Mouse (Mus musculus) granulocyte monocyte progenitor cell, adult 5-6 weeks (primary cell): ENCODE measurements around the gene Sirt7. TPM values are rescaled to one million over a fixed set of nuclear protein-coding genes. Genes with fewer than 3 reads are reported as not detected.
A peak's percentile ranks its signal among the peaks of the same experiment; 100 is the strongest.

ENCODE experiments used
- ATAC-seq: replicated peaks from 2 replicates; pipeline ENCODE4 v1.8.0; 2016; ENCODE audit warnings: mild to moderate bottlenecking, moderate TSS enrichment, inconsistent platforms; ENCODE audit not compliant: poor library complexity, severe bottlenecking
- total RNA-seq, 2 experiments: library from RNA; stranded (forward) in 1 of 2; stranded (reverse) in 1 of 2; fragments of 200-712, 200-1000 nt in 1 of 2; fragments of >200 nt in 1 of 2; fragmentation: Nextera tagmentation in 1 of 2; gene quantifications; 2 replicates each; pipeline ENCODE4 v1.2.3; 2014 to 2017

Gene Sirt7
- total RNA-seq, 2 experiments from 2014 or later: 66.1 to 75.0 TPM

DNA sequence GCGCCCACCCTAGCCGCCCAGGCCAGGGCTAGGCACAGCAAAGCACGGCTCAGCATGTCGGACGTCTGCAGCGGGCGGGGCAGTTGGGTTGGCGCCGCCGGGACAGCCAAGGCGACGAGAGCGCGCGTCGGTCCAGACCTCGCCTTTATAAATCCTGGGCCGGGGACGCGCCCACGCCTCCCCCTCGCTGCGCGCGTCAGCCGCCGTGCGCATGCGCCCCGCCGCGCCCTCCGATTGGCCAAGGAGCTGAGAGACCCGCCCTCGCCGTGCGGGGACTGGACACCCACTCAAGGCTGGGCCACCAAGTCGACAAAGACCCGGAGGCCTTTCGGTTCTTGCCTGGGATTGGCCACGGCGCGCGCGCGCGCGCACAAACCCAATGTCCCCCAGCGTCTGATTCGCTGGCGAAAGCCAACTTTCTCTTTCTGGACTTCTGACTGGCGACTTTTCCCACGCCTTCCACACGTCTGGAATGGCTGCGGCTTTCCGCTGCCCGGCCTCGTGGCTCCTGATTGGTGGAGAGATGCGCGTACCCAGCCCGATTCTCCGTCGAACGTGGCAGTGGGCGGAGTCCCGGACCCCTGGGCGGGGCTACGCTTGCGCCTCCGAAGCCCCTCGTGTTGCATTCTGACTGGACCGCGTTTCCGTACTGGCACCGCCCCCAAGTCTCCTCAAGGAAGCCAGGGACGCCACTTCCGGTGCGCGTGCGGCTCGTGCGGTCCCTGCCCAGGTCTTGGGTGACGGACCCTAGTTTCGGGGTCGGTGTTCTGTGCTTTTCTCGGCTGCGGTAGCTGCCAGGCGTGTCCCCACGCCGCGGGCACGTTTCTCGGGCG lies 52.1 kb downstream of the Sirt7 start, which contains the start of gene P4hb:
TSS of gene P4hb (minus strand) at position 502 of the 833 bp plus-strand sequence.
- ATAC-seq: peak; percentile 72

DNA sequence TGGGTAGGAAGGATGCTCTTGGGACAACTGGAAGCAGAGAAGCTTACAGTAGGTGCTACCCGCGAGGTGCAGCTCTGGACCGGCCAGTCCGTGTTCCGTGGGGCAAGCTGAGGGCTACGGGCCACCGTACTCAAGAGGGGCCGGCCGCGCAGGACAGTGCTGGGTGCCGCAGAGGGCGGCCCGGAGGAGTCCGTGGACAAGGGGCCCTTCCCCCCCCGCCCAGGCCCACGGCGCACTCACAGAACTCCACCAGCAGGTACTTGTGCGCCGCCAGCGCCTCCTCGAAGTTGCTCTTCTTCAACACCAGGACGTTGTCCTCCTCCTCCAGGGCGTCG lies 52.7 kb downstream of the Sirt7 start:
- no peak for ATAC-seq

- no peak for ATAC-seq
These were observed 53.2 kb downstream of the Sirt7 start for GRCm38 (mm10) chr11:120571754-120572416.

- ATAC-seq: peak; percentile 36
These were observed 53.9 kb downstream of the Sirt7 start for GRCm38 (mm10) chr11:120571122-120571521.

Other genes with a start within 250 kb of the Sirt7 start
Only the 30 nearest of the 33 such genes appear.
- not detected in 2 replicates for gene Tspan10, start 182.6 kb downstream of the Sirt7 start, total RNA-seq (2014; fragmentation: Nextera tagmentation)
- not detected in 2 replicates for gene Tspan10, start 182.6 kb downstream of the Sirt7 start, total RNA-seq (2017)
- not detected in 2 replicates for gene Pde6g, start 171.7 kb downstream of the Sirt7 start, total RNA-seq (2014; fragmentation: Nextera tagmentation)
- not detected in 2 replicates for gene Pde6g, start 171.7 kb downstream of the Sirt7 start, total RNA-seq (2017)
- 7.9 and 8.6 TPM in 2 replicates for gene Oxld1, start 167.2 kb downstream of the Sirt7 start, total RNA-seq (2014; fragmentation: Nextera tagmentation)
- 12.8 and 19.5 TPM in 2 replicates for gene Oxld1, start 167.2 kb downstream of the Sirt7 start, total RNA-seq (2017)
- 35.6 and 43.0 TPM in 2 replicates for gene Ccdc137, start 167.1 kb downstream of the Sirt7 start, total RNA-seq (2014; fragmentation: Nextera tagmentation)
- 39.4 and 57.7 TPM in 2 replicates for gene Ccdc137, start 167.1 kb downstream of the Sirt7 start, total RNA-seq (2017)
- 11.7 and 15.1 TPM in 2 replicates for gene Arl16, start 157.6 kb downstream of the Sirt7 start, total RNA-seq (2014; fragmentation: Nextera tagmentation)
- gene Arl16, start 157.6 kb downstream of the Sirt7 start, total RNA-seq (2017): 19.2 and 22.4 TPM in 2 replicates
- gene Mrpl12, start 140.6 kb downstream of the Sirt7 start, total RNA-seq (2014; fragmentation: Nextera tagmentation): 113 and 121 TPM in 2 replicates
- gene Mrpl12, start 140.6 kb downstream of the Sirt7 start, total RNA-seq (2017): 131 and 159 TPM in 2 replicates
- 20.6 and 21.3 TPM in 2 replicates for gene Slc25a10, start 133.4 kb downstream of the Sirt7 start, total RNA-seq (2014; fragmentation: Nextera tagmentation)
- 20.5 and 26.2 TPM in 2 replicates for gene Slc25a10, start 133.4 kb downstream of the Sirt7 start, total RNA-seq (2017)
- gene Gcgr, start 94.5 kb downstream of the Sirt7 start, total RNA-seq (2014; fragmentation: Nextera tagmentation): not detected in 2 replicates
- not detected in 2 replicates for gene Gcgr, start 94.5 kb downstream of the Sirt7 start, total RNA-seq (2017)
- gene Mcrip1, start 75.5 kb downstream of the Sirt7 start, total RNA-seq (2014; fragmentation: Nextera tagmentation): 64.7 and 75.8 TPM in 2 replicates
- 23.1 and 23.4 TPM in 2 replicates for gene Mcrip1, start 75.5 kb downstream of the Sirt7 start, total RNA-seq (2017)
- not detected in 2 replicates for gene Ppp1r27, start 74.1 kb downstream of the Sirt7 start, total RNA-seq (2014; fragmentation: Nextera tagmentation)
- not detected in 2 replicates for gene Ppp1r27, start 74.1 kb downstream of the Sirt7 start, total RNA-seq (2017)
- 864 and 921 TPM in 2 replicates for gene P4hb, start 52.0 kb downstream of the Sirt7 start, total RNA-seq (2014; fragmentation: Nextera tagmentation)
- gene P4hb, start 52.0 kb downstream of the Sirt7 start, total RNA-seq (2017): 1,372 and 1,702 TPM in 2 replicates
- 514 and 552 TPM in 2 replicates for gene Arhgdia, start 43.6 kb downstream of the Sirt7 start, total RNA-seq (2014; fragmentation: Nextera tagmentation)
- gene Arhgdia, start 43.6 kb downstream of the Sirt7 start, total RNA-seq (2017): 163 and 168 TPM in 2 replicates
- 161 and 171 TPM in 2 replicates for gene Alyref, start 26.9 kb downstream of the Sirt7 start, total RNA-seq (2014; fragmentation: Nextera tagmentation)
- gene Alyref, start 26.9 kb downstream of the Sirt7 start, total RNA-seq (2017): 315 and 430 TPM in 2 replicates
- gene Anapc11, start 26.8 kb downstream of the Sirt7 start, total RNA-seq (2014; fragmentation: Nextera tagmentation): 80.9 and 96.2 TPM in 2 replicates
- 26.9 and 27.0 TPM in 2 replicates for gene Anapc11, start 26.8 kb downstream of the Sirt7 start, total RNA-seq (2017)
- not detected in 2 replicates for gene Npb, start 16.8 kb downstream of the Sirt7 start, total RNA-seq (2014; fragmentation: Nextera tagmentation)
- not detected in 2 replicates for gene Npb, start 16.8 kb downstream of the Sirt7 start, total RNA-seq (2017)
- gene Pcyt2, start 7.3 kb downstream of the Sirt7 start, total RNA-seq (2014; fragmentation: Nextera tagmentation): 48.1 and 70.3 TPM in 2 replicates
- 21.9 and 35.5 TPM in 2 replicates for gene Pcyt2, start 7.3 kb downstream of the Sirt7 start, total RNA-seq (2017)
- 28.7 and 37.0 TPM in 2 replicates for gene Mafg, start 8.4 kb upstream of the Sirt7 start, total RNA-seq (2014; fragmentation: Nextera tagmentation)
- gene Mafg, start 8.4 kb upstream of the Sirt7 start, total RNA-seq (2017): 30.2 and 36.6 TPM in 2 replicates
- gene Pycr1, start 18.5 kb upstream of the Sirt7 start, total RNA-seq (2014; fragmentation: Nextera tagmentation): 14.6 and 15.9 TPM in 2 replicates
- 4.6 and 8.9 TPM in 2 replicates for gene Pycr1, start 18.5 kb upstream of the Sirt7 start, total RNA-seq (2017)
- not detected in 2 replicates for gene Myadml2, start 22.9 kb upstream of the Sirt7 start, total RNA-seq (2014; fragmentation: Nextera tagmentation)
- gene Myadml2, start 22.9 kb upstream of the Sirt7 start, total RNA-seq (2017): 0.69 and 1.9 TPM in 2 replicates
- gene Notum, start 35.9 kb upstream of the Sirt7 start, total RNA-seq (2014; fragmentation: Nextera tagmentation): not detected in 2 replicates
- not detected in 2 replicates for gene Notum, start 35.9 kb upstream of the Sirt7 start, total RNA-seq (2017)
- gene Aspscr1, start 47.7 kb upstream of the Sirt7 start, total RNA-seq (2014; fragmentation: Nextera tagmentation): 44.6 and 84.7 TPM in 2 replicates
- 29.0 and 33.5 TPM in 2 replicates for gene Aspscr1, start 47.7 kb upstream of the Sirt7 start, total RNA-seq (2017)
- gene Cenpx, start 88.5 kb upstream of the Sirt7 start, total RNA-seq (2014; fragmentation: Nextera tagmentation): 99.2 and 129 TPM in 2 replicates
- gene Cenpx, start 88.5 kb upstream of the Sirt7 start, total RNA-seq (2017): 110 and 151 TPM in 2 replicates
- 16.7 and 35.0 TPM in 2 replicates for gene Lrrc45, start 88.7 kb upstream of the Sirt7 start, total RNA-seq (2014; fragmentation: Nextera tagmentation)
- gene Lrrc45, start 88.7 kb upstream of the Sirt7 start, total RNA-seq (2017): 30.6 and 46.2 TPM in 2 replicates
- gene Rac3, start 96.2 kb upstream of the Sirt7 start, total RNA-seq (2014; fragmentation: Nextera tagmentation): 2.1 and 5.1 TPM in 2 replicates
- gene Rac3, start 96.2 kb upstream of the Sirt7 start, total RNA-seq (2017): 1.1 TPM in 2 replicates
- gene Dcxr, start 102.0 kb upstream of the Sirt7 start, total RNA-seq (2014; fragmentation: Nextera tagmentation): 15.9 and 24.1 TPM in 2 replicates
- 14.5 and 18.6 TPM in 2 replicates for gene Dcxr, start 102.0 kb upstream of the Sirt7 start, total RNA-seq (2017)
- gene Cbr2, start 106.9 kb upstream of the Sirt7 start, total RNA-seq (2014; fragmentation: Nextera tagmentation): not detected in 2 replicates
- gene Cbr2, start 106.9 kb upstream of the Sirt7 start, total RNA-seq (2017): not detected in 2 replicates
- gene Hmga1b, start 137.6 kb upstream of the Sirt7 start, total RNA-seq (2014; fragmentation: Nextera tagmentation): 12.8 and 179 TPM in 2 replicates
- gene Hmga1b, start 137.6 kb upstream of the Sirt7 start, total RNA-seq (2017): 16.3 and 157 TPM in 2 replicates
- gene Rfng, start 159.0 kb upstream of the Sirt7 start, total RNA-seq (2014; fragmentation: Nextera tagmentation): 23.8 TPM in 2 replicates
- 3.1 and 4.7 TPM in 2 replicates for gene Rfng, start 159.0 kb upstream of the Sirt7 start, total RNA-seq (2017)
- 82.5 and 83.6 TPM in 2 replicates for gene Gps1, start 159.0 kb upstream of the Sirt7 start, total RNA-seq (2014; fragmentation: Nextera tagmentation)
- 91.8 and 116 TPM in 2 replicates for gene Gps1, start 159.0 kb upstream of the Sirt7 start, total RNA-seq (2017)
- gene Dus1l, start 171.2 kb upstream of the Sirt7 start, total RNA-seq (2014; fragmentation: Nextera tagmentation): 48.2 and 60.7 TPM in 2 replicates
- 63.0 and 74.8 TPM in 2 replicates for gene Dus1l, start 171.2 kb upstream of the Sirt7 start, total RNA-seq (2017)